Mouse (Mus musculus) erythroblast, embryonic 14.5 days (primary cell): ENCODE results near the gene Foxo1.

ENCODE experiments used
- GATA1 ChIP-seq: IDR thresholded peaks from 2 replicates; pipeline ENCODE4 v1.6.1; 2012; ENCODE audit warnings: low read length, inconsistent platforms, mixed read lengths
- TAL1 ChIP-seq: IDR thresholded peaks from 3 replicates; pipeline ENCODE4 v1.6.1; 2012; ENCODE audit warnings: low read length, inconsistent platforms, mixed read lengths

DNA sequence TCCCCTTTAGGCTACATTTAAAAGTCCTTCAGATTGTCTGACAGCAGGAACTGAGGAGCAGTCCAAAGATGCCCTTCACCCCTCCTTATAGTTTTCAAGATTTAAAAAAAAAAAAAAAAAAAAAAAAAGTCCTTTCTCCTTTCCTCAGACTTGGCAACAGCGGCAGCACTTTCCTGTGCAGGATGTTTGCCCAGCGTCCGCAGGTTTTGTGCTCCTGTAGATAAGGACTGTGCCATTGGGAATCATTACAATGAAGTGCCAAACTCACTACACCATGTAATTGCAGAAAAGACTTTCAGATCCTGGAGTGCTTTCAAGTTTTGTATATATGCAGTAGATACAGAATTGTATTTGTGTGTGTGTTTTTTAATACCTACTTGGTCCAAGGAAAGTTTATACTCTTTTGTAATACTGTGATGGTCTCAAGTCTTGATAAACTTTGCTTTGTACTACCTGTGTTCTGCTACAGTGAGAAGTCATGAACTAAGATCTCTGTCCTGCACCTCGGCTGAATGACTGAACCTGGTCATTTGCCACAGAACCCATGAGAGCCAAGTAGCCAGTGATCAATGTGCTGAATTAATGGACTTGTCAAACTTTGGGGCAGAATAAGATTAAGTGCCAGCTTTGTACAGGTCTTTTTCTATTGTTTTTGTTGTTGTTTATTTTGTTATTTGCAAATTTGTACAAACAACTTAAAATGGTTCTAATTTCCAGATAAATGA lies 79.0 kb downstream of the Foxo1 start:
- TF ChIP-seq TAL1: no peak
- TF ChIP-seq GATA1: no peak
